Mouse (Mus musculus): Measurements from ENCODE around the gene Scarf1.

Scarf1 gene

DNA sequence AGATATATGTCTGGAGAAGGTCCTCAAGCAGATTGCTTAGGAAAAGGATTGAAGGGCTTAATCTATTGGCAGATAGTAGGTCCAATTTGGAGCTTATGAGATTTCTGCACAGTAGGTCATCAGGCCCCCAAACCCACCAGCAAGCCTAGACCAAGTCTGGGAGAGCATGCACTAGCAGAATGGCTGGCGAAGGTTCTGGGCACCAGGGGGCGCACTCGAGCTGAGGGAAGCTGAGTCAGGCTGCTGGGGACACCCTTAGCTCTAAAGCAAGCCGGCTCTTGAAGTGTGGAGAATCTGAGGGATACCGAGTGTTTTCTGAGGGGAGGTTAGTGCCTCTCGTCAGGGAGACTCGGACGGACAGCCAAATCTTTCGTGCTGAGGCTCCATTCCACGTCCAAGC lies 17.0 kb downstream of the Scarf1 start:
- no peak for TF ChIP-seq GATA4 (IDR thresholded peaks at IDR 0.05; ENCODE audit: insufficient replicate concordance, low read length)

DNA sequence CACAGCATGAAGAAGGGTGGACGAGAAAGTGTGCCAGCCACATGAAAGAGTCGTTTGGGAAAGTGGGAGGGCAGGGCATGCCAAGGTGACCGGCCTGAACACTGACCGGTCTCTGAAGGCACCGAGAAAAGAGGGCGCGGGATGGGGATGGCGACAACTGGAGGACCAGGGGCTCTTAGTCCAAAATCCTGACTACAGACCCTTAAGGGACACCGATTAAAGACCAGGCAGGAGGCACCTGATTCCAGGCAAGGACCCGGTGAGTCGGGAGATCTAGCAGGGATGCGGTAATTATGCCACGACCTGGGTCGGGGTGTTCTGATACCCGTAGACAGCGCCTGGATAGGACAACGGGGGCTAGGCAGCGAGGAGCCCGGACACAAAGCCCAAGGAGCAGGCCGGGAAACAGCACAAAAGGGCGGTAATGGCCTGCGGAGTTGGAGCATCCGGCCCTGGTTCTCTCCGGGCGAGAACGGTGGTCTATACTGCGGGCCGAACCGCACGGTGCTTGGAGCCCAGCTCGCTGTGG lies 17.6 kb downstream of the Scarf1 start:
- TF ChIP-seq GATA4 (IDR thresholded peaks at IDR 0.05; ENCODE audit: insufficient replicate concordance, low read length) = no peak

DNA sequence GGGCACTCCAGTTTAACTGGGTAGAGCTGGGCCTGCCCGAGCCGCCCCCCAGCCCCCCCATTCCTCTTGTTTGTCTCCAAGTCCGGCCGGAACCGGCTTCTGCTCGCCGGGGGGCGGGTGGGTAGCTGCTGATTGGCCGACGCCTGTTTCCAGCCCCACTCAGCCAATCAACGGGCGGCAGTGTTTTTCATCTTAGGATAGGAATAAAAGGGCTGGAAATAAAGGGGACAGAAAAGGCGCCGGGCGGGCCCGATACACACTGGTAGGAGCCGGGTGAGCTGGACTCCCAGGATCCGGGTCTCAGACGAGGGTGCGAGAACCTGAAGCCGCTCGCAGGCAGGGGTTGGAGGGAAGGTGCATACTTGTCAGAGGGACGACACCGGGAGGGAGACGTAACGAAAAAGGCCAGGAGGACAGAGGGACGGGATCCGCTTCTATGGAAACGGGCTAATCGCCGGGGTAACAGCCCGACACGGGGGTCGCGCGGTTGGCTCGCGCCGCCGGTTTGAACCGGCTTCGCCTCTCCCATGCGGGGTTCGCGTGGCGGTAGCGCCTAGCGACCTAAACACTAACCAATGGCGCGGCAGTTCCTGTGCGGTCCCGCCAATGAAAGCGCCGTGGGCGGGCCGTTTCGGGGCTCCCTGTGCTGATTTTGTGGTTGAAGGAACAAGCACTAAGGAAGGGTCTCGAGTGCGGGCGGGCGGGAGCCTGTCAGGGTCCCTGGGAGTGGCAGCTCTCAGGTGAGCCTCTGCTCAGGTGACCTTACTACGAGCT lies 18.3 kb downstream of the Scarf1 start, which contains the start of gene Slc43a2:
Slc43a2 (plus strand) TSS at position 226 of the 774 bp plus-strand sequence.
- no peak for TF ChIP-seq GATA4 (IDR thresholded peaks at IDR 0.05; ENCODE audit: insufficient replicate concordance, low read length)

DNA sequence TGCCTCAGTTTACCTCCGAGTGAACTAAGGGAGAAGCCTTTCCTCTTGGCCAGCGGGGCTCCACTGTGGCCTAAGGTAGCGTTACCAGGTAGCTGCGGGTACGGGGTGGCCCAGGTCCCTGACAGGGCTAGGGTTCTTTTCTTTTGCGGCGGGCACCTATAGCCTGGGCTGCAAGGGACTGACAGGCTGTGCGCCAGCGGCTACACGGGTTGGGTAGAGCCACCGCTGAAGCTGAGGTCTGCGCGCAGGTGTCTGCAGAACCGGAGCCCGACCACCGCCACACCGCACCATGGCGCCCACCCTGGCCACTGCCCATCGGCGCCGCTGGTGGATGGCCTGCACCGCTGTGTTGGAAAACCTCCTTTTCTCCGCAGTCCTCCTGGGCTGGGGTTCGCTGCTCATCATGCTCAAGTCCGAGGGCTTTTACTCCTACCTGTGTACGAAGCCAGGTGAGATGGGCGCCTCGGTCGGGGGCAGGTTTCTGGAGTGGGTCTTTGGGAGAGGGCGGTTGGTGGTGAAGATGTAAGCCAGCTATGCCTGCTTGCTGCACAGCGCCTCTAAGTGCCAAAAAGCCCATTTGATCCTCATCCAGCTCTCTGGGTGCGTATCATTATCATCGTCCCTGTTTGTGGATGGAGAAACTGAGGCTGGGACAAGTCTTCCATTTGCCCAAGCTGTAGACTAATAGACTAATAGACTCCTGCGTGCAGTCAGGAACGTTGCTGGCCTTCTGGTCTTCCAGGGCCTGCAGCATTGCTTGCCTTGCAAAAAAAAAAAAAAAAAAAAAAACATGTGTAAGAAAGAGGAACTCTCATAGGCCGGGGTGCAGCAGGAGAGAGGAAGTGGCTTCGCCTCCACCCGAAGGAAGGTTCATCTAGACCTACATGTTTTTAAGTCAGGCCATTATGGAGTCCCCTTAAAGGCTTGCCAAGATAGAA lies 19.3 kb downstream of the Scarf1 start:
- no peak for TF ChIP-seq GATA4 (IDR thresholded peaks at IDR 0.05; ENCODE audit: insufficient replicate concordance, low read length)

DNA sequence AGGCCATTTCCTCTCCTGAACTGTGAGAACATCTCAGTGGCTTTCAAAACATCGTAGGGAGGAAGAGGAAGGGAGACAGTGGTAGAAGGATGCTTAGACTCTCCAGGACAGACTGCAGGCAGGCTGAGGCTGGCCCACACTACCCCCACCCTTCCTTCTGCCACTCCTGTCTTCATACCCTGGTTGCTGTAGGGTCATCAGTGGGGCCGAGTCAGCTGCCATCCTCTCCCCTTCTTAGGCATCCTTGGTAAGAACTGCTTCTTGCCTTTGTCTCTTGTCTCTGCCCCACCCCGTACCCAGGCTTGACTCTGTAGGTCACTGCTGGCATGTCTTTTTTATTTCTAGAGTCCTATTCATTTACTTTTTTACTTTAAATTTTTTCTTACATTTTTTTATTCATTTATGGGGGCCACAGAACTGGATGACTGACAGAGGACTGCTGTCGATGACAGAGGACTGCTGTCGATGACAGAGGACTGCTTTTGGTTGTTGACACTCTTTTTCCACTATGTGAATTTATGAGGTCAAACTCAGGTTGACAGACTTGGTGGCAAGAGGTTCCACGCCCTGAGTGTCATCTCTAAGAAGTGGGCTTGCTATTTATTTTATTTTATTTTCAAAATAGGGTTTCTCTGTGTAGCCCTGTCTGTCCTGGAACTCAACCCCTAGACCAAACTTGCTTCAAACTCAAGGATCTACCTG lies 20.1 kb downstream of the Scarf1 start:
- TF ChIP-seq GATA4 (IDR thresholded peaks at IDR 0.05; ENCODE audit: insufficient replicate concordance, low read length) = no peak

DNA sequence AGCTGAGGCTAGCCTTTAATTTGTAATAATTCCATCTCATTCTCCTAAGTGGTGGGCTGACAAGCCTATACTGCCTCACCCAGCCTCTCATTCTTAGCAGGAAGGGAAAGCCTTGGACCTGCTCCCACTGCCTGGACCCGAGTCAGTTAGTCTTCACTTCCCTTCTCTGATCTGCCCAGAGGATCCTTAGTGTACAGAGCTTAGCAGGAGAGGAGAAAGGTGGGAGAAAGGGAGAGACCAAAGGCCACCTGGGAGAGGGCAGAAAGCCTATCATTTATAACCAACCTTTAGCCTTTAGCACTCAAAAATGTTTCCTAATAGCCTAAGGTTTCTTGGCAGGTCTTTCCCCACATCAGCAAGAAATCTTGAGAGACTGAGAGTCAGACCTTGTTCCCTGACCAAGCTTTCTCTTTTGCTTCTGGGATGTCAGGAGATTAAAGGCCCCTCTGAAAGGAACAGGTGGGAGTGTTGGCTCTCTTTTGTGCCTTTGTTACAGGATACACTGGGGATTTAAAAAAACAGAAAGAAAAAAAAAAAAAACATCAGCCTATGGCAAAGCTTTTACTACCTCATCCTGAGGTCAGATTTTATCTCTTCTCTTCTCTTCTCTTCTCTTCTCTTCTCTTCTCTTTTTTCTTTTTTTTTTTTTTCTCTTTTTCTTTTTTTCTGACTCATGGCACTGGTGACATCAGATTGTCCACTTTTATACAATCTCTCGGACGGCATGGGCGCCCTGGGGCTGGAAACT lies 21.1 kb downstream of the Scarf1 start:
- no peak for TF ChIP-seq GATA4 (IDR thresholded peaks at IDR 0.05; ENCODE audit: insufficient replicate concordance, low read length)

DNA sequence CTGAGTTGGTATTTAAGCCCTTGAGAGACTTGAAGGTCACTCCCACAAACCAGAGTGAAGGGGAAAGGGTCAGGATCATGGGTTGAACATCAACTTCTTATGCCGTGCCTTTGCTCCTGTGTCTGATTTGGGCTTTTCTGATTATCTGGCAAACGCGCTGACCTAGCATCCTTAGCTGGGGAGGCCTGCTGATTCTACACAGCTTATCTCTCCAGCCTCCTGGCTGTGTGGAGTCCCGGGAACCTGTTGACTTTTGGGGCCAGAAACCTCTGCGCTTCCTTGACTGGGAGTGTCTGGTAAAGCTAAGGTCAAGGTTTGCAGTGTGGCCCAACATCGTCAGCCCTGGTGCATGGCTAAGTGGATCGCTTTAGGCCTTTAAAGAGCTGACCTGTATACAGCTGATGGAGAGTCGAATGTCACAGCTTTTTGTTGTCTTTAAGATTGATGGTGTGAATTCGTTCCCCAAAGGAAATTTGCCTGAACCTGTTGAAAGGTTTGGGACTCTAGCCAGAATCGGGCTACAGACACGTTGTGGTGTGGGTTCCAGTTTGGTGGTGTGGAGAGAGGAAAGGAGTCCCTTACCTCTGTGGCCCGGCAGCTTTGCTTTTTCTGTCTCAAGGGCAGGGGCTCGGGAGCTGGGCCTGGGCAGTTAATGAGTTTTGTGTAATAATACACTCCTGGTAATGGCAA lies 21.9 kb downstream of the Scarf1 start:
- TF ChIP-seq GATA4 (IDR thresholded peaks at IDR 0.05; ENCODE audit: insufficient replicate concordance, low read length) = peak; percentile 89

DNA sequence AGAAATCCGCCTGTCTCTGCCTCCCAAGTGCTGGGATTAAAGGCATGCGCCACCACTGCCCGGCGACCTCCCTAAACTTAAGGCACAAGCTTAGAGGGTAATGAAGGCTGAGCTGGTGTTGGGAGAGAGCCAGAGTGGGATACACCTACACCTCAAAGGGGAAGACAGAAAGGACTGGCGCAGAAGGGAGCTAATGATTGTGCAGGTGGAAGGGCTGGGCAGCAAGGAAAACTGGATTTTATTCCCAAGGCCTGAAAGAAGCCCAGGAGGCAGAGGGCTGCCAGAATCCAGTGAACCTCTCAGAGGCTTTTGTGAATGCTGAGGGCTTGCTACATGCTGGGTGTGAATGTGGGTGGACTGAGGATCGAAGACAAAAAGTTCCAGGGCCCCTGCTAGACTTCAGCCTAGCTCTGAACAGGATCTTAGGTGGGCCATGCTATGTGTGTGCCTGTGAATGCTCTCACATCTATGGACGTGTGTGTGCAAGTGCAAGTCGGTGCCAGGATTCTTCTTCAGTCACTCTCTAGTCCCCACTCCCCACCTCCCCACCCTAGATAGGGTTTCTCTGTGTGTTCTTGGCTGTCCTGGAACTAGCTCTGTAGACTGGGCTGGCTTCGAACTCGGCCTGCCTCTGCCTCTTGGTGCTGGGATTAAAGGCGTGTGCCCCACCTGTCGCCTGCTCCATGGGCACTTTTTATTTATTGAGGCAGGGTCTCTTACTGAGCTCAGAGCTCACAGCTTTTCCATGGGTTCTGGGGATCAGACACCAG lies 23.1 kb downstream of the Scarf1 start:
- TF ChIP-seq GATA4 (IDR thresholded peaks at IDR 0.05; ENCODE audit: insufficient replicate concordance, low read length) = no peak

DNA sequence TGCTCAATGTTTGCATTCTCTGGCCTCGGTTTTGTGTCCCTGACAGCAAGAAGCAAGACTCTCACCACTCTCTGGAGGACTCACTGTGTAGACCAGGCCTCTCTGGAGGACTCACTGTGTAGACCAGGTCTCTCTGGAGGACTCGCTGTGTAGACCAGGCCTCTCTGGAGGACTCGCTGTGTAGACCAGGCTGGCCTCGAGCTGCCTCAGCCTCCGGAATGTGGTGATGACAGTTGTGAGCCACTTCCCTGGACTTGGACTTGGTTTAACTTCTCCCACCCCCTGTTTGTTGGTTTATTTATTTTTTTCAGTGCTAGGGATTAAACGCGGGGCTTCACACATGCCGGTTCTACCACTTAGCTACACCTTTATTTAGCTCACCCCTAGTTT lies 23.7 kb downstream of the Scarf1 start:
- no peak for TF ChIP-seq GATA4 (IDR thresholded peaks at IDR 0.05; ENCODE audit: insufficient replicate concordance, low read length)

DNA sequence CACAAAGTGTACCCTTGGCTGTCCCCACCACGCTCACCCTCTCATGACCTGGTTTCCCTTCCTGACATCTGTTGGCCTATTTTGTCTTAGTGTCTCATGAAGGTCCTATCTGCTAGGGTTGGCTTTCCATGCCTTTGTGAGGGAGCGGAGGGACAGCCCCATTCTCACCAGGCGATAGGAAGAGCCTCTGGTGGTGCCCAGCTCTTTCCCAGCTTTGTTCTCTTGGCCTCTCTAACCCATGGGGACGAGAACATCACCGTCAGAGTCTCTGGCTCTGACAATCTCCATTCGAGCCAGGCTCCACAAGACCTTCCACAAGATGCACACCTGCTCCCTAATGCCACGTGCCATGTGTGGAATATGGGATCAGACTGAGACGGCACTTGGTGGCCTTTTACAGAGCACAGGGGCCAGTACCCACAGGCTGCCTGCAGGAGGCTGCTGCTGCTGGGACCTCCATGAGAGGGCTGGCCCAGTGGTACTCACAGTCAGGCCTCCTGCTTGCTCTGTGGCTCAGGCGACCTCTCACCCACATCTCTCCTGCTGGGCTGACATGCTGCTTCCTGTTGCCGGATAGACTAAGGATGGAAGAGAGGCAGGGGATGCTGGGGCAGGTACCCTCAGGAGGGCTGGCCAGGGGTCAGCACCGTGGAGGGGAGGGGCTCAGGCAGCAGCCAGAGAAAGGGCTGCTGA lies 24.3 kb downstream of the Scarf1 start:
- TF ChIP-seq GATA4 (IDR thresholded peaks at IDR 0.05; ENCODE audit: insufficient replicate concordance, low read length) = no peak

DNA sequence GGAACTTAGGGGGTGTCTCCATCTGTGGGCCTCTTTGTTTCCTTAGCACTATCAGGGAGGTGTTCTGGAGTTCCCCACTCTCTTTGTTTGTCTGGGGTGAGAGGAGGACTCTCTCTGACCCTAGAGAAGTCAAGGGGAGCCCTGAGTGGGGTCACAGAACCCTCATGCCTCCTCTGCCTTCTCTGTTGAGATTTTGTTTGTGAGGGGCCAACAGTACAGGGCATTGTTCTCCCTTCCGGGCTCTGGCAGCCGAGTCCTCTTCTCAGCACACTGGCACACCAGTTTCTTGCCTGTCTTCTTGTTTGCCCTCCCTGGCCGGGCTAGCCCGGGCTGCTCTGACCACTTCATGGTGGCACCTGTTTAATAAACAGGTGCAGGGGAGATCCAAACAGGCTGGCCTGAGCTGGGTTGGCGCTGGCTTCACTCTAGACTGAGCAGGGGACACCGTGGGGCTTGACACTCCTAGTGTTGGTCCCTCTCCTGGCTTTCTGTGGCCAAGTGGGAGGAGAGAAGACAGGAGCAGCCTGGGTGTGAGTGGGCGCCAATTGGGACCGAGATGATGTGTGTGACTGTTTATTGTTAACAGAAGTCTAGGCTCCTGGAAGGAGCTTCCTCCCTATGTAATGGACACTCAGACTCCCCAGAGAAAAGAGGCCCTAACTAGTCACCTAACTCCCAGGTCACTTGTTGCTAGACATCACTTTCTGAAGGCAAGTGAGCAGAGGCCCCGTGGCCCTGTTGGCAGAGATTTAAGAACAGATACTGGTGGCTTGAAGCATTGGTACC lies 25.0 kb downstream of the Scarf1 start:
- TF ChIP-seq GATA4 (IDR thresholded peaks at IDR 0.05; ENCODE audit: insufficient replicate concordance, low read length) = no peak

DNA sequence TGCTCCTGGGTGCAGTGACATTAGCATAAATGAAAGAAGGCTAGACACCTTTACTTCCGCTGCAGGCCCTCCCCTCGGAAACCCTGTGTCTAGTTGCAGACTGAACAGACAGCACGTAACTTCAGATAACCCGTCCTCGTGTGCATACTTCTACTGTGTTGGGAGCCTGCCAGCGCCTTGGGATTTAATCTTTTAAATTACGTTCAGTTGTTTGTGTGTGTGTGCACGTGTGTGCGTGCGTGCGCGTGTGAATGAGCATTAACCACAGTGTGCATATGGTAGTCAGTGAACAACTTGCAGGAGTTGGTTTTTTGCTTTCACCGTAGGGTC lies 25.6 kb downstream of the Scarf1 start:
- no peak for TF ChIP-seq GATA4 (IDR thresholded peaks at IDR 0.05; ENCODE audit: insufficient replicate concordance, low read length)

All from liver, adult (tissue).